Mouse (Mus musculus) intestine, postnatal 0 days (tissue): ENCODE data around the gene Slc37a4. TPM values are rescaled to one million over a fixed set of nuclear protein-coding genes. Genes with fewer than 3 reads are reported as not detected.
"Not testable (repeated sequence)": the region's sequence is repeated elsewhere in the genome, so short reads cannot be mapped to it uniquely, and the experiment has no call there.

Source experiments
- ATAC-seq: fragments of 200-750 bp; cut with Nextera tagmentation; 2 replicates; pipeline ENCODE4 v1.8.0; 2017; ENCODE audit warnings: mild to moderate bottlenecking, moderate TSS enrichment, moderate library complexity
- H3K27ac ChIP-seq: fragments of 300-500 bp; sonication (generic); 2 replicates; pipeline ENCODE4 v1.5.1; 2014; ENCODE audit warnings: mild to moderate bottlenecking, low read depth, low read length, moderate library complexity
- H3K27me3 ChIP-seq: fragments of 300-500 bp; sonication (generic); replicated peaks from 2 replicates; pipeline ENCODE4 v1.6.1; 2014; ENCODE audit warnings: low read length, mixed read lengths; ENCODE audit not compliant: control insufficient read depth, insufficient read depth
- H3K36me3 ChIP-seq: fragments of 300-500 bp; sonication (generic); 2 replicates; pipeline ENCODE4 v1.6.1; 2014; ENCODE audit warnings: mild to moderate bottlenecking, moderate library complexity; ENCODE audit not compliant: control insufficient read depth, insufficient read depth
- H3K4me1 ChIP-seq: fragments of 300-500 bp; sonication (generic); replicated peaks from 2 replicates; pipeline ENCODE4 v1.6.1; 2014; ENCODE audit warnings: antibody characterized with exemption, low read length, mixed read lengths; ENCODE audit not compliant: control insufficient read depth, insufficient read depth
- H3K4me2 ChIP-seq: fragments of 300-500 bp; sonication (generic); replicated peaks from 2 replicates; pipeline ENCODE4 v1.6.1; 2014; ENCODE audit warnings: low read depth, mild to moderate bottlenecking, moderate library complexity
- H3K4me3 ChIP-seq: fragments of 300-500 bp; sonication (generic); 2 replicates; pipeline ENCODE4 v1.5.1; 2014; ENCODE audit warnings: low read depth, low read length
- H3K9ac ChIP-seq: fragments of 300-500 bp; sonication (generic); 2 replicates; pipeline ENCODE4 v1.6.1; 2014; ENCODE audit warnings: mild to moderate bottlenecking, low read depth, low read length
- H3K9me3 ChIP-seq: fragments of 300-500 bp; sonication (generic); 2 replicates; pipeline ENCODE4 v1.6.1; 2016; ENCODE audit warnings: mixed run types; ENCODE audit not compliant: control insufficient read depth
- CTCF ChIP-seq: sonication (generic); IDR thresholded peaks from 2 replicates; pipeline ENCODE4 v1.5.1; 2016; ENCODE audit warnings: low read depth, mild to moderate bottlenecking, control low read depth, antibody characterized with exemption, moderate library complexity
- WGBS: fragments of 180-500 bp; shearing (Covaris S2); extraction: QIAGEN DNeasy Blood & Tissue Kit; methylation state at CpG from one replicate; pipeline ENCODE4 v1.1.7; 2014; 5-methylcytosine and 5-hydroxymethylcytosine counted together
- polyA plus RNA-seq: library from polyadenylated mRNA; unstranded; fragments of >200 nt; fragmentation: Nextera tagmentation; extraction: Ambion mirVana; gene quantifications from 2 replicates; pipeline ENCODE4 v1.2.1, GENCODE M21; 2015

Gene Slc37a4
- polyA plus RNA-seq, 1 experiment from 2014 or later: 150 TPM

GRCm38 (mm10) chr9:44353142-44353541 lies 43.5 kb upstream of the Slc37a4 start:
- no peak overlapping the region for H3K4me3 ChIP-seq
- no peak overlapping the region for H3K9ac ChIP-seq
- H3K4me2 ChIP-seq: no peak overlapping the region
- H3K4me1 ChIP-seq: no peaks in the 10 kb centered on the region
- TF ChIP-seq CTCF: no peak
- H3K36me3 ChIP-seq: peaks cover 95% of the 10 kb centered on the region
- no peaks in the 10 kb centered on the region for H3K27me3 ChIP-seq
- no peak for ATAC-seq
- no peaks in the 10 kb centered on the region for H3K9me3 ChIP-seq
- whole genome bisulfite sequencing: 93% methylated on average over 6 of the region's 6 CpGs
- no peak overlapping the region for H3K27ac ChIP-seq

- Histone ChIP-seq H3K36me3 (peaks cover 67% of the 10 kb centered on the region), H3K27ac (no peak overlapping the region), H3K9ac (no peak overlapping the region), H3K4me2 (no peak overlapping the region), H3K27me3 (no peaks in the 10 kb centered on the region), H3K4me1 (no peaks in the 10 kb centered on the region), H3K4me3 (no peak overlapping the region), H3K9me3 (no peaks in the 10 kb centered on the region)
- WGBS: 73% methylated on average over 4 of the region's 4 CpGs
- no peak for ATAC-seq
- TF ChIP-seq CTCF: peak; percentile 65
These were observed 39.4 kb upstream of the Slc37a4 start for GRCm38 (mm10) chr9:44357207-44357606.

- TF ChIP-seq CTCF: peak; percentile 36; the same call in 1 of the 2 replicates
- peak; percentile 88 for ATAC-seq
- WGBS: under 1% methylated on average over 44 of the region's 44 CpGs
These were observed 35.3 kb upstream of the Slc37a4 start, which contains the start of gene Vps11 for GRCm38 (mm10) chr9:44361190-44361917. Gene Vps11 (minus strand): TSS chr9:44361670.

GRCm38 (mm10) chr9:44361931-44362330 lies 34.7 kb upstream of the Slc37a4 start:
- Histone ChIP-seq H3K4me2 (peak overlapping the region; percentile 75), H3K36me3 (peaks cover 20% of the 10 kb centered on the region), H3K4me3 (peak overlapping the region; percentile 94)
- H3K4me1 ChIP-seq, H3K27ac ChIP-seq, H3K9me3 ChIP-seq, H3K27me3 ChIP-seq, H3K9ac ChIP-seq: not testable (repeated sequence)
- WGBS: 40% methylated on average over 4 of the region's 4 CpGs
- ATAC-seq: peak; percentile 39; the same call in 1 of the 2 replicates

More at GRCm38 (mm10) chr9:44361190-44361917, 35.3 kb upstream of the Slc37a4 start, which contains the start of gene Vps11:
- H3K27ac ChIP-seq: peak within 1 kb of the TSS; percentile 83
- peak within 1 kb of the TSS; percentile 94 for H3K4me3 ChIP-seq
- no peaks in the 10 kb centered on the region for H3K9me3 ChIP-seq
- H3K9ac ChIP-seq: peak within 1 kb of the TSS; percentile 88
- no peaks in the 10 kb centered on the region for H3K4me1 ChIP-seq
- H3K36me3 ChIP-seq: peaks cover 26% of the 10 kb centered on the region
- H3K27me3 ChIP-seq: no peaks in the 10 kb centered on the region
- peak within 1 kb of the TSS; percentile 75 for H3K4me2 ChIP-seq

GRCm38 (mm10) chr9:44364480-44364879 lies 32.2 kb upstream of the Slc37a4 start:
- Histone ChIP-seq H3K27me3 (no peaks in the 10 kb centered on the region), H3K36me3 (no peaks in the 10 kb centered on the region), H3K9ac (no peak overlapping the region), H3K4me2 (no peak overlapping the region), H3K4me3 (no peak overlapping the region), H3K4me1 (no peaks in the 10 kb centered on the region), H3K9me3 (no peaks in the 10 kb centered on the region), H3K27ac (no peak overlapping the region)
- peak; percentile 60 for TF ChIP-seq CTCF
- no peak for ATAC-seq
- WGBS: 62% methylated on average over 3 of the region's 3 CpGs

GRCm38 (mm10) chr9:44373386-44373785 lies 23.3 kb upstream of the Slc37a4 start:
- Histone ChIP-seq H3K36me3 (no peaks in the 10 kb centered on the region), H3K4me3 (no peak overlapping the region), H3K9me3 (no peaks in the 10 kb centered on the region), H3K27ac (no peak overlapping the region), H3K4me2 (no peak overlapping the region), H3K4me1 (no peaks in the 10 kb centered on the region), H3K27me3 (no peaks in the 10 kb centered on the region), H3K9ac (no peak overlapping the region)
- TF ChIP-seq CTCF: no peak
- ATAC-seq: peak; percentile 10; the same call in 1 of the 2 replicates
